Mouse (Mus musculus): ENCODE results near the gene Erbb4.
"Not testable (repeated sequence)": the region's sequence is repeated elsewhere in the genome, so short reads cannot be mapped to it uniquely, and the experiment has no call there.

Erbb4 gene

GRCm38 (mm10) chr1:68860341-68860740 lies 247.5 kb downstream of the Erbb4 start:
- in situ Hi-C loops (cut with MboI) = no loop called here

- in situ Hi-C loops (cut with MboI) = no loop called here
These were observed 248.4 kb downstream of the Erbb4 start for GRCm38 (mm10) chr1:68859480-68859879.

GRCm38 (mm10) chr1:68839352-68839751 lies 268.5 kb downstream of the Erbb4 start:
- in situ Hi-C loops (cut with MboI) = no loop called here

DNA sequence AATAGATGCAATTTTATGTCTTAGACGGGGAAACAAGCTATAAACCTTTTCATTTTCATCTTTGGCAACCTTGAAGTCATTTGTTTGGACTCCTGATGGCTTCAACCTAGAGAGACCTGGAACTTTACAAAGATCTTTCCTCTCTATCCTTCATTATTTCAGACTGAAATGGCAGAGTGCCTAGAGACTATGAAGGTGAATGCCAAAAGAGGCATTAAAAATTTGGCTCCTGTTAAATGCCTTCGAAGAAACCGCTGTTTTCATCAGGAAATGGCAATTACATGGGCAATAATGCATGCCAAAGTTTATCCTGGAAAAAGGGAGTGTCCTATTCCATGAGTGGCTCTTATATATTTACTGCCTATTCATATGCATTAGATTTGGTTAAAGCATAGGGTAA lies 273.2 kb downstream of the Erbb4 start:
- in situ Hi-C loops (cut with MboI) = no loop called here

DNA sequence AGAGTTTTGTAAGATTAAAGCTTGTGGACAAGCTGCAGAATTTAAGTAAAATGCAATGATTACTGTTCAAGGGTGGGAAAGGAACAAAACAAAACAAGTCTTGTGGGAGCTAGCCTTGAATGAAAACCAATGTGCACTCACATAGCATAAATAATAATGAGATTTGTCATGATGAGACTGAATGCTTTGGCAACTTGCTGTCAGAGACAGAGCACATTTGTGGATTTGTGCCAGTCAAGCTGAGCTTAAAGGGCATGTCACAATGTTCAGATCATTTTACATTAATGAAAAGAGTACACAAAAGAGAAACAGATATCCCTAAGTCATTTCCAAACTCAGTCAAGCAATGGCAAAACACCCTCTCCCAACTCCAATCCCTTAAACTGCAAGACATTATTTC lies 275.8 kb downstream of the Erbb4 start:
- in situ Hi-C loops (cut with MboI) = no loop called here

GRCm38 (mm10) chr1:68831575-68831974 lies 276.3 kb downstream of the Erbb4 start:
- in situ Hi-C loops (cut with MboI) = no loop called here

DNA sequence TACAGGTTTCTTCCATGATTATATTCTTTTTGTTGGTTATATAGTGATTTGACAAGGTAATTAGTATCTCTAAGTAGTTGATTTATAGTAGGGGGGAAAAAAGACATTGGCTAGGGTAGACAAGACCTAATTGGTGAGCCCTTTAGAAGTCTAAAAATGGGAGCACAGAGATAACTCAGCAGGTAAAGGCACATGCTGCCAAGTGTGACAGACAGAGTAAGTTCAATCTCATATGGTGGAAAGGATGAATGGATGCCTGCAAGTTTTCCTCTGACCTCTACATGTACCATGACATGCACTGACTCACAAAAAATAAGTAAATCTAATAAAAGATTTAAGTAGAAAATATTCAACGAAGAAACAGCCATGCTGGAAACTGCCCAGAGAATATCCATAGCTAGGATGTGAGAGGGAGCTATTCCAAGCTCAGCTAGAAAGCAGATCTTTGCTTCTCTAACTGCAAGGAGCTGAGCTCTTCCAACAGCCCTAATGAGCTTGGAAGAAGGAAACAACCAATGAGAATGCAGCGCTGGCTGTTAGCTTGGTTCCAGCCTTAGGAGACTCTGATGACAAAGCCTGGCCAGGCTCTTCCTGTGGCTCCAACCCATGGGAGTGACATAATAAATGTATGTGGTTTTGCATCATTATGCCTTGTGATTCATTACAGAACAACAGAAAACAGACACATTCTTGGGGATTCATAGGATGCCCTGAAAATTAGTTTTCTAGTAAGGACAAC lies 277.2 kb downstream of the Erbb4 start:
- in situ Hi-C loops (cut with MboI) = no loop called here

GRCm38 (mm10) chr1:68823116-68823644 lies 284.7 kb downstream of the Erbb4 start:
- in situ Hi-C loops (cut with MboI) = no loop called here

DNA sequence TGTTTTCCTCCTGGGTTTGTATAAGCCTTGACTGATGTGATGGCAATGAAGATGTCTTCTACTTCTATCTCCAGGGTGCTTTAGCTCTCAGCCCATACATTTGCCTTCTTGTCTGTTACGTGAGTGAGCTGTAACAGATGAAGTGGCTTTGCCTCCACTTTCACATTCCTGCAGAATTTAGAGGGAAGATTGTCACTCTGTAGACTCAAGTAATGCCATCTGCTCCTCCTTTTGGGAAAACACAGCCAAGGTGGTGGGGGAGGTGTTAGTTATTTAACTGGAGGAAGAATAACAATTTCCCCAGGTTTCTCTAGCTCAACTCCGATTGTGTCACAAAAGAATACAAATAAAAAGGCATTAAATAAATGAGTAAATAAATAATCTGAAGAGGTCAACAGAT lies 301.1 kb downstream of the Erbb4 start:
- in situ Hi-C loops (cut with MboI) = no loop called here

DNA sequence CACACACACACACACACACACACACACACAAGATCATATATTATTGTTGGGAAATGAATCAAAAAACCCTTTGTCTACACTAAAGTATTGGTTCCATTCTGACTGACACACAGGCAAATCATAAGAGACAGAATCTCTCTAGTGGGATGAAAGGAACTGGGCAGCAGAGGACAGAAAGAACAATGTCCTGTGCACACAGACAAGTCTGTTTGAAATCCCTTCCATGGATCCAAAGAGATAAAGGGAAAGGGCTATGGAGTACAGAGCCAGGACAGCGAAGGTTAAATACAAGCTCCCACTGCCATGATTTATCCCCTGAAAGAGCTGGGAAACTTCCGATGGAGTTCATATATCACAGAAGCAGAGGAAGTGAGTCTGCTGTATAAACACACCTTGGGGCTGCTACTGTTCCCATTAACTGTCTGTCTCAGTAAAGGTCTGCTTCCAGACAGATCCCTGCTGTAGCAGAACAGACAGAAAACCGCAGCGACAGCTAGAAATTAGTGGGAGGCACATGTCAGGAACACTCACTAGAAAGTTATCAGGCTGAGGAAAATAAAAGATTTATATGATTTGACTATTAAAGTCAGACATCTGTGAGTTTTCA lies 320.3 kb downstream of the Erbb4 start:
- in situ Hi-C loops (cut with MboI) = no loop called here

DNA sequence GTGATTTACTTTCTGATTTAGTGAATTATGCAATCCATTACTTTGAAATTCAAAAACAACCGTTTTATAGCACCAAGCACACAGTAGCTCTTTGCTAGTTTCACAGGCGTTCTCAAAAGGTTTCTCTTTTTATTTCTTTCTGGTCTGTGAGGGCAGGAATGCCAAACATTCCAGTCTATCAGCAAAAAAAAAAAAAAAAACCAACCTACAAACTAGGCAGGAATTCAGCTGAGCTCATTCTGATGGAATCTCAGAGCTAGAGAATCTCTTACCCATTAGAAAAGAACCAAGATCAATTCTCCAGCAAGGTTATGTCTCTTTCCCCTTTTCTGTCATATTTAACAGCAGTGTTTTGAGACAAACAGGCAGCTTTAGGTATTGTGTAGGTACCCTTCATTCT lies 327.2 kb downstream of the Erbb4 start:
- in situ Hi-C loops (cut with MboI) = no loop called here

GRCm38 (mm10) chr1:68780032-68780431 lies 327.8 kb downstream of the Erbb4 start:
- in situ Hi-C loops (cut with MboI) = no loop called here

DNA sequence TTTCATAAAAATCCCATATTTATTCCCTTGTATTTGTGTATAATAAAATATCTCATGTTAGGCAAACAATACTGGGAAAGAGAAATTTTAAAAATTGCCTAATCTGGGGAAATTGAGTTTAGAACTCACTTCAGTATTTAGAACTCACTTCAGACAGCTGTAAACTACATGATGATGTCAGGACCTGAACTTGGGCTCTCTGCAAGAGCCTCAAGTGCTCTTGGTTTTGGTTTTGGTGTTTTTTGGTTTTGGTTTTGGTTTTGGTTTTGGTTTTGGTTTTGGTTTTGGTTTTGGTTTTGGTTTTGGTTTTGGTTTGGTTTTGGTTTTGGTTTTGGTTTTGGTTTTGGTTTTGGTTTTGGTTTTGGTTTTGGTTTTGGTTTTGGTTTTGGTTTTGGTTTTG lies 341.8 kb downstream of the Erbb4 start:
- in situ Hi-C loops (cut with MboI) = not testable (repeated sequence)

DNA sequence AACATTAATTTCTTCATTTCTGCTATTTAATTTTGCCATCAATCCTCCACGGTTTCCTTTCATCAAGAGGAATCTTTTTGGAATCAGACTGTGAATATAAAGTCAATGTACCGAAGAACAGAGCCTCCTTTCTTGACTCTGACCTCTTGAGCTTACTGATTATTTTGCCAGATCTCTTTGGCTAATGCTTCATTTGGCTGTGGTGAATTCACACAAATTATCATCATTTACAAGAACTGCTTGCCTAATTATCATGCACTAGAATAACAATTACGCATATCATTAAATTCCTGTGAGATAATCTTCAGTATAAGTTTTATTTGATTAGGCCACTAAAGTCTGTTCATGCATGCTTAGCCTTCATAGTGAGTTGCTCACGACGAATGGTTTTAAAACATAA lies 345.4 kb downstream of the Erbb4 start:
- in situ Hi-C loops (cut with MboI) = no loop called here

GRCm38 (mm10) chr1:68748976-68749375 lies 358.9 kb downstream of the Erbb4 start:
- in situ Hi-C loops (cut with MboI) = no loop called here

DNA sequence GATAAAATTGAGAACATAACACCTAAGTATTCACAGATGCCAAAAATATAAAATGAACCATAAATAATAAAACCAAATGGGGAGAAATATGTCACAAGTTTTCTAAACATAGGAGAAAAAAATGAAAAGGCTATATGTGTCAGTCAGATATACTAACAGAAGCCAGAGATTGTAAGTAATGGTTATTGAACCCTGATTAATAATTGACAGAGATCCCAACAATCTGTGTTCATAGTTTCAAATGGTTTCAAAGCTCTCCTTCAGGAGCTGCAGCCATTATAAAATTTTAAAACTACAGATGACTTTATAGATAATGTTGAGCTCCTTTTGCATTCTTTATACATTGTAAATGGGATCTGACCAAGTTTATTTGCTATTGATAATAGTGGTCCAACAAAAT lies 426.4 kb downstream of the Erbb4 start:
- in situ Hi-C loops (cut with MboI) = no loop called here

DNA sequence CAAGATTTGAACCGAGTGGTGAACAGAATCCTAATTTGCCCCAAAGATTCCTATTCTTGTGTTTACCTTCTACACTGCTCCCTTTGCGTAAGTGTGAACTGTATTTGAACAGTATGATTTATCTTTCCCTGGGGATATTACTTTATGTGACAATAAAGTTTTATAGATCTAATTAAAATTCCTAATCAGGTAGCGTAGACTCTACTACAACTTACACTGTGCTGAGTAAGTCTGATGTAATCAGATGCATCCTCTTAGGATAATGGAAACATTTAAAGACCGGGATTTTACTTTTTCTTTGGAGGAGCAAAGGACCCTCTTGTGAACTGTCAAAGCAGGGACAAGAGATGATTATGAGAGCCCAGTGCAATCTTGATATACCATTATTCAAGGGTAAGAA lies 433.2 kb downstream of the Erbb4 start:
- in situ Hi-C loops (cut with MboI) = no loop called here

DNA sequence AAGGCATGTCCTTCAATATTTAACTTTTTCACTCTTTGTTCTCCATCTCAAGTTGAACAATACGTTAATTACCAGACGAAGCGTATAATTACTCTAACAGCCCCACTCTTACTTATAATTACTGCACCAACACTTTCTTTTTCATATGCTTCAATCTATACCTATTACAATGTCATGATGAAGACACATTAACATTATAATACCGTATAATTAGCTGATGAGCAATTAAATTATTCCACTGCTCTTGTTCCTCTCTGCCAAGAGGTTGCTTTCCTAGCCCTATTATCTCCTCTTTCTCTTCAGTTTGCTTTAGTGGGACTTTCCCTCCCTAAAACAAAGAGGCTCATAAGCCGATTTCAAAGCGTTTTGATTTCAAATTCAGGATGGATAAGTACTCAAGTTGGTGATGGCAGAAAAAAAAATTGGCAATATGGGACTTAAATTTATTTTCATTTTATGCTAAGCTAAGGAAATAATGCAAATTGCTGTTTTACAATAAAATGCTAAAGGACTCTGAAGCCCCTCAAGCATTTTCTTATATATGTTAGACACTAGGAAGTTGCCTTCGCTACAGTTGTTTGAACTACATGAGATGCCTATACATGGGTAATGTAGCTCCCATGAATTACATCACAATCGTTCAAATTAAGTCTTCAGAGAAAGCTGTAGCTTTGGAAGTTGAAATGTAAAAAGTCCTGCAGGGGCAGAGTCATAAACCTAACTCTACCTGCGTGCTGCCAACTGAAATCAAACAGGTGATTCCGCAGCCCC lies 440.8 kb downstream of the Erbb4 start:
- in situ Hi-C loops (cut with MboI) = no loop called here

- in situ Hi-C loops (cut with MboI) = no loop called here
These were observed 517.4 kb downstream of the Erbb4 start for GRCm38 (mm10) chr1:68590475-68590874.

- in situ Hi-C loops (cut with MboI) = no loop called here
These were observed 533.9 kb downstream of the Erbb4 start for GRCm38 (mm10) chr1:68573851-68574540.

DNA sequence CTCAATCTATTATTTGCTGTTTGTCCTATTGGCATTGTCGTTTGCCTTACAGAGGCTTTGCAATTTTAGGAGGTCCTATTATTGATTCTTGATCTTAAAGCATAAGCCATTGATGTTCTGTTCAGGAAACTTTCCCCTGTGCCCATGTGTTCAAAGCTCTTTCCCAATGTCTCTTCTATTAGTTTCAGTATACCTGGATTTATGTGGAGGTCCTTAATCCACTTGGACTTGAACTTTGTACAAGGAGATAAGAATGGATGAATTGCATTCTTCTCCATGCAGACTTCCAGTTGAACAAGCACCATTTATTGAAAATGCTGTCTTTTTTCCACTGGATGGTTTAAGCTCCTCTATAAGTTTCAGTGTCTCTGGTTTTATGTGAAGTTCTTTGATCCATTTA lies 536.9 kb downstream of the Erbb4 start:
- in situ Hi-C loops (cut with MboI) = no loop called here

GRCm38 (mm10) chr1:68542942-68543341 lies 564.9 kb downstream of the Erbb4 start:
- in situ Hi-C loops (cut with MboI) = no loop called here

All from mature B cell (primary cell).